Mouse (Mus musculus) left cerebral cortex, adult 11 months (tissue): Measurements from ENCODE around the gene Igfbp6.
"Not testable (repeated sequence)": the region's sequence is repeated elsewhere in the genome, so short reads cannot be mapped to it uniquely, and the experiment has no call there.

Experiments used
- DNase-seq: peaks from one replicate; pipeline ENCODE4 v3.0.0; 2022; ENCODE audit warnings: low spot score

The Igfbp6 gene

GRCm38 (mm10) chr15:102141120-102141519 is 3.0 kb upstream of the Igfbp6 start:
- DNase-seq, result no peak

- no peak for DNase-seq
These were observed 949 bp upstream of the Igfbp6 start for GRCm38 (mm10) chr15:102142914-102143912.

DNA sequence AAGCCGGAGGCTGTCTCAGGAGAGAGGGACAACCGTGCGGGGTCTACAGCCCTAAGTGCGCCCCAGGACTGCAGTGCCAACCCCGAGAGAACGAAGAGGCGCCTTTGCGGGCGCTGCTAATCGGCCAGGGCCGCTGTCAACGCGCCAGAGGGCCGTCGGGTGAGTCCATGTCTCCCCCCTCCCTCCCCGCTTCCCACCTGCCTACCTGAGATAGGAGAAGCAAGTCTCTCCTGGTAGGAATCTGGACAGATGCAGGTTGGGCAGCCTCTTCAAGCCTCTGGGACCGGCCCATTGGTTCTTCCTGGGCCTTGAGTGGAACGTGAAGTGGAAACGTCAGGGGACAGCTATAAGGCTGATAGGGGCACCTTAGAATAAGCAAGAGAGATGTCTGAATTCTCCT is 564 bp downstream of the Igfbp6 start:
- no peak for DNase-seq

DNA sequence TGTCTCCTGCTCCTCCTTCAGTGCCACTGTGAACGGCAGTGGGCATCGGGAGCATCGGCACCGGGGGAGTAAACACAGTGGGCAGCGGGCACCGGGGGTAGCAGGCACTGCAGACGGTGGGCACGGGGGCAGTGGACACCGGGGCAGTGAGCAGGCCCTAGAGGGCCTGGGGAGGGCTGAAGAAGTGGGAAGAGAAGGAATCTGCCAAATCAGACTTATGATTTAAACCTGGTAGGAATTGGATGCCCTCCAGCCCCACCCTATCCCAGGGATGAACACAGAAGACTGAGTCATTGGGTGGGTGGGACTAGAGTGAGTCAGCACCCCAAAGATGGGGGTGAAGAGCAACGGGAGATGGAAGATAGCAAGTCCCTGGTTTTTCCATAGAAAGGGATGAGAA is 1.2 kb downstream of the Igfbp6 start:
- DNase-seq, result peak; percentile 56

- no peak for DNase-seq
These were observed 1.9 kb downstream of the Igfbp6 start for GRCm38 (mm10) chr15:102146089-102146488.

- DNase-seq, result no peak
These were observed 2.7 kb downstream of the Igfbp6 start for GRCm38 (mm10) chr15:102146882-102147281.

DNA sequence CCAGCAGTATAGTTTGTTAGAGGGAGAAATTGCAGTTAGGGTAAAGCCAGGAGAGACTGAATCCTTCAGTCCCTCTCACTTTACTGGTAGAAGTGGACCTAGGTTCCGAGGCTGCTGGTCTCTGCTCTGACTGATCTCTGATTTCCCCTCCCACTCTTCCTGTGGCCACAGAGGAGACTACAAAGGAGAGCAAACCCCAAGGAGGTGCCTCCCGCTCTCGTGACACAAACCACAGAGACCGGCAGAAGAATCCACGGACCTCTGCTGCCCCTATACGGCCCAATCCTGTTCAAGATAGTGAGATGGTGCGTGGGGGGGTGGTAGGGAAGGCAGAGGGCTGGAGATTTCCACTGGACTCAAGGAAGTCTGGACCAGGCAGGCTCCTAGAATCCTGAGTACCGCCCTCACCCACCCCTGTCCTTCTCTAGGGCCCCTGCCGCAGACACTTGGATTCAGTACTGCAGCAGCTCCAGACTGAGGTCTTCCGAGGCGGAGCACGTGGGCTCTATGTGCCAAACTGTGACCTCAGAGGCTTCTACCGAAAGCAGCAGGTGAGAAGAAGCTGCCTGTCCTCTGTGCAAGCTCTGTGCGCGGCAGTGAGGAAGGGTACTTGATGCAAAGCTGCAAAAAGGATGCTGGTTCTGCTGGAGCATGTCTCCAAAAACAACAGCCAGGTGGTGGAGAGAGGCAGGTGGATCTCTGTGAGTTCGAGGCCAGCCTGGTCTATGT is 3.7 kb downstream of the Igfbp6 start:
- DNase-seq, result no peak

DNA sequence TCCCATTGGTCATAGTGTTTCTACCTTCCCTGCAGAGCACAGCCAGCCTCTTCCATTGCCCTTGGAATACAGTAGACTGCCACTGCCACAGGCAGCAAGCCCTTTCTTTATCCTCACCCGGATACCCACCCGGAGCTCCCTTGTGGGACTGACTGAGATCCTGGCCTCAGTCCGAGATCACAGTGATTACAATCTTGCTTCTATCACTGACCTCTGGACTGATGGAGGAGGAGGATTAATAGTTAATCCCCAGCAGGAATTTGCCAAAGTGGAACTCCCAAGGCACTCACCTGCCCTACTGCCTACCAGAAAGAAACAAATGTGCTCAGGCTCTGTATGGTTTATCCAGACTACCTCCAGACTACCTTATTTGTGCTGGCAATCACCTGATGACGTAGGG is 5.4 kb downstream of the Igfbp6 start:
- DNase-seq, result no peak

DNA sequence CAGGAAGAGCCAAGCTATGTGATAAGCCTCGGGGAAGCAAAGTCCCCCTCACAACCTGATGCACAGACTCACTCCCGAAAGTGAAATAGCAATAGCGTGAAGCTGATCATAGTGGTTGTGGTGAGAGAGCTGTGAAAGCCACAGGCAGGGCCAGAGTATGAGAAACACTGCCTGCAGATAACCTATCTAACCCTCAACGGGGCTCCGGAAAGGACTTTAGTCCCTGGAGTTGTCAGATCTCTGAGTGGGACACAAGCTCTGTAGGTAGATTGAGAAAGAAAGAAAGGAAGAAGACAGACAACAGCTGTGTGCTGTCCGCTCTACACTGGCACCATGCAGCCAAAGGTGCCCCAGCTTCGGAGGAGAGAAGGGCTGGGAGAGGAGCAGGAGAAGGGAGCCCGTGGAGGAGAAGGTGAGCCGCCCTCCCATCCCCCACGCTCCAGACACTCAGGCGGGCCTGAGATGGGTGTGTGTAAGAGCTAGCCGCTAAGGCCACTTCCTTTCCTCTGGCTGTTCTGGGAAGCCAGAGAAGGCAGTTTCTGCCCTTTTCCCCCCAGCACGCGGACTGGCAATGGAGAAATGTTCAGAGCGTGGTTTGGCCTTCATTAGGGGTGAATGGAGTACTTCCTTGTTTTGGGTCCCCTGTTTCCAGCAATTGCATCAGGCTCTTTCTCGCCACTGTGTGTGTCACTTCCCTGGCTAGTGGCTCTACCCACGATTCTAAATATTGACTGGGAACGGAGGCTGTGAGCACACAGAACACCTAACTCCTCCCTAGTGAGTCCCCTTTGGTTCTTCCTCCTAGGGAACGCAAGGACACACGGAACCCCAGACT is 6.4 kb downstream of the Igfbp6 start, which contains the start of gene Soat2:
Gene Soat2, plus strand, starts transcription at position 226 of the 835 bp plus-strand sequence.
- no peak for DNase-seq

GRCm38 (mm10) chr15:102152646-102153045 is 8.5 kb downstream of the Igfbp6 start:
- no peak for DNase-seq

DNA sequence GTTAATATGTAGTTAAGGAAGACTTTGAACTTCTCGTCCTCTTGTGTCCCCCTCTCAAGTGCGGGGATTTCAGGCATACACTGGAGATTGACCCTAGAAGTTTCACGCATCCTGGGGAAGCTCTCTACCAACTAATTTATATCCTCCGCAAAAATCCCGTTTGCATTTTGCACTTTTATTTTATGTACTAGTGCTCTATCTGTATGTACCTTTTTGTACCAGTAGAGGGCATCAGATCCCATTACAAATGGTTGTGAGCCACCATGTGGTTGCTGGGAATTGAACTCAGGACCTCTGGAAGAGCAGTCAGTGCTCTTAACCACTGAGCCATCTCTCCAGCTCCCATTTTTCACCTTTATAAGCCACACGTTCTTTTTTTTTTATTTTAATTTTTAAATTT is 10.8 kb downstream of the Igfbp6 start:
- DNase-seq, result not testable (repeated sequence)

GRCm38 (mm10) chr15:102156836-102157235 is 12.7 kb downstream of the Igfbp6 start:
- no peak for DNase-seq

DNA sequence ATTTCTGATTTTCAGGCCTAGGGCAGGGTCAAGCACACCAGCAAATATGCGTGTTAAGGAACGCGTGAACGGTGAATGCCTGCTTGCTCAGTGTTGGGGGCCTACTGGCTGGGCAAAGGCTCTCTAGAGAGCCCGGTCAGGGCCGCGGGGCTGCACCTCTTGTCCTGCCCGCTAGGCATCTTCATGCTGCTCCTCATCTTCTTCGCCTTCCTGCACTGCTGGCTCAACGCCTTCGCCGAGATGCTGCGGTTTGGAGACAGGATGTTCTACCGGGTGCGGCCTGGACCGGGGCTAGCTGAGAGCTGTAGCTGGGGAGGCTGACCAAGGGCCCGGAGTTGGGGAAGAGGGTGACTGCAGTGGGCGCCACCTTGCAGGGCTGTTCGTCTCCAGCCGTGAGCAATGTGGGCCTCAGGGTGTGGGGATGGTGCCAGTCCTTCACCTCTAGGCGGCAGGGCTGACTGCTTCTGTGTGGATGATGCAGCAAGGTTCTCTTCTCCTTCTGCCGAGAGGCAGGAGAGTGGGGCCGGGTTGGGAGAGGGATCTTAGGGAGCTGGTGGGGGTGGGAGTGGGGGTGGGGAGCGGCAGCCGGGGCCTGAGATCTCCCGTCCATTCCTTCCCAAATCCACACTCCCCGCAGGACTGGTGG is 16.4 kb downstream of the Igfbp6 start:
- no peak for DNase-seq

DNA sequence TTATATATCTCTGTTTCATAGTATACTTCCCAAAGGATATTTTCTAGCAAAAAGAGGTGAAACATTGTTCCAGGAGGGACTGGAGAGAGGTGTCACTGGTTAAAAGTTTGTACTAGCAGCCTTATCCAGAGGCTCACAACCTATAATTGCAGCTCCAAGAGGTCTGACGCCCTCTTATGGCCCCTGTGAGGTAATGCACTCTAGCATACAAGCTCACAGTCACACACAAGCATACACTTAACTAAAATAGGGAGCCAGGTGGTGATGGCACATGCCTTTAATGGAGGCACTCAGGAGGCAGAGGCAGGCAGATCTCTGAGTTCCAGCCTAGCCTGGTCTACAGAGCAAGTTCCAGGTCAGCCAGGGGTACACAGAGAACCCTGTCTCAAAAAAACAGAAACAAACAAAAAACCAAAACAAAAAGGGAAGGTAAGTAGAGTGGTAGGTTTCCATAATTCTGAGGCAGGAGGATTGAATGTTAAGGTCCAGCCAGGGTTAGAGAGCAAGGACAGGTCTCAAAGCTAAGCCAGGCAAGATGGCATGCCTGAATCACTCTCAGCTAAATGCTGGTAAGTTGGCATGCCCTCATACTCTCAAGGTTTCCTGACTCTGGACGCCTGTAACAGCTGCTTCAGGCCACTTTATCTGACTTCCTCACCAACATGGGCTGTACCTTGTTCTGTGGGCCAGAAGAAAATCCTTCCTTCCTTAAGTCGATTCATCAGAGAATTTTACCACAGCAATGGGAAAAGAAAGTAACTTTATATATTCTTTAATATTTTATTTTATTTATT is 19.9 kb downstream of the Igfbp6 start:
- no peak for DNase-seq

DNA sequence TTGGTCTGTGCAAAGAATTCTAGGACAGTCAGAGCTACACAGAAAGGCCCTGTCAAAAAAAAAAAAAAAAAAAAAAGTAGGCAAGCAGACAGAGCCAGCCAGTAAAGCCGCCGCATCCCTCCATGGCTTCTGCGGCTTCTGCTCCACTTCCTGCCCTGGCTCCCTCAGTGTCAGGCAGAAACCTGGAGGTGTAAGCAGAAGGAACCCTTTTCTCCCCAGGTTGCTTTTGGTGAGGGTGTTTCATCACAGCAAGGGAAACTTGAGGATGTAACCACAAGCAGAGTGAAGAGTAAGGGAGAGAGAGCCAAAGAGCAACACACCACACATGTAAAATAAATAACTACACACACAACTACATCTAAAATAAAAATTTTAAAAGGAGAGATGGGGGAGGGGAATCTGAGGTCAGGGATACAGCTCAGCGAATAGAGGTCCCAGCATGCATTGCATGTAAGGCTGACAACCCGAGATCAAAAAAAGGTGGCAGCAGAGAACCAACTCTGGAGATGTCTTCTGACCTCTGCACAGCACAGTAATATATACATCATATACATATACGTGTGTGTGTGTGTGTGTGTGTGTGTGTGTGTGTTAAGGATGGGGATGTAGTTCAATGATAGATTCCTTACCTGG is 21.4 kb downstream of the Igfbp6 start:
- DNase-seq, result no peak

GRCm38 (mm10) chr15:102167620-102168021 is 23.5 kb downstream of the Igfbp6 start:
- no peak for DNase-seq

GRCm38 (mm10) chr15:102169064-102169463 is 24.9 kb downstream of the Igfbp6 start:
- DNase-seq, result no peak

DNA sequence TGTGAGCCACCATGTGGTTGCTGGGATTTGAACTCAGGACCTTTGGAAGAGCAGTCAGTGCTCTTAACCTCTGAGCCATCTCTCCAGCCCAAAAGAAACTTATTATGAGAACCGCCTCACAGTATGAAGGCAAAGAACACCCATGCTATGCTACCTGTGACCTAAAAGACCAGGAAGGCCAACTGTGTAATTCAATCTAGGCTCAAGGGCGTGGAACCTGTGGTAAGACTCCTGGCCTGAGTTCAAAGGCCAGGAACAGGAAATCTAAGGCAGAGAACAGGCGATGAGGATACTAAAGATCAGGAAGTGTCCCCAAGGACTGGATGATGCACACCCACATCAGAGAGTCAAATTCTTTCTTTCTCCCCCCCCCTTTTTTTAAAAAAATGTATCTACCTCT is 29.4 kb downstream of the Igfbp6 start:
- no peak for DNase-seq

GRCm38 (mm10) chr15:102175736-102176319 is 31.7 kb downstream of the Igfbp6 start:
- no peak for DNase-seq
